Mouse (Mus musculus): Measurements from ENCODE around the gene Tbck. TPM values are rescaled to one million over a fixed set of nuclear protein-coding genes. Genes with fewer than 3 reads are reported as not detected.
A peak's percentile ranks its signal among the peaks of the same experiment; 100 is the strongest.

The Tbck gene
- polyA plus RNA-seq, 1 experiment from 2014 or later, result 28.8 TPM

GRCm38 (mm10) chr3:132876933-132877676, 193.2 kb downstream of the Tbck start:
- no peak for DNase-seq (ENCODE audit: low spot score)
- 70% methylated on average over 10 of the region's 10 CpGs for WGBS

GRCm38 (mm10) chr3:132880361-132880760, 196.4 kb downstream of the Tbck start:
- H3K9ac ChIP-seq (ENCODE audit: low read depth, low read length), result no peak overlapping the region
- no peaks in the 10 kb centered on the region for H3K36me3 ChIP-seq (ENCODE audit: control insufficient read depth, insufficient read depth, low read length)
- no peak for DNase-seq (ENCODE audit: low spot score)
- no peaks in the 10 kb centered on the region for H3K9me3 ChIP-seq (ENCODE audit: control insufficient read depth, low read length)
- WGBS, result 87% methylated on average over 3 of the region's 3 CpGs
- H3K4me2 ChIP-seq (replicated peaks; ENCODE audit: low read depth, low read length), result no peak overlapping the region
- no peak overlapping the region for H3K4me3 ChIP-seq (ENCODE audit: low read depth, low read length)
- H3K27ac ChIP-seq (ENCODE audit: low read depth, low read length), result no peak overlapping the region
- H3K27me3 ChIP-seq (ENCODE audit: control insufficient read depth, insufficient read depth, low read length), result no peaks in the 10 kb centered on the region
- H3K4me1 ChIP-seq (replicated peaks; ENCODE audit: control insufficient read depth, insufficient read depth, low read length), result no peaks in the 10 kb centered on the region
- no peak for ATAC-seq (ENCODE audit: low FRiP score)

More at GRCm38 (mm10) chr3:132876933-132877676, 193.2 kb downstream of the Tbck start:
- Histone ChIP-seq H3K9me3 (ENCODE audit: control insufficient read depth, low read length) (no peaks in the 10 kb centered on the region), H3K36me3 (ENCODE audit: control insufficient read depth, insufficient read depth, low read length) (no peaks in the 10 kb centered on the region), H3K27me3 (ENCODE audit: control insufficient read depth, insufficient read depth, low read length) (no peaks in the 10 kb centered on the region), H3K9ac (ENCODE audit: low read depth, low read length) (no peak overlapping the region), H3K4me1 (replicated peaks; ENCODE audit: control insufficient read depth, insufficient read depth, low read length) (no peaks in the 10 kb centered on the region), H3K27ac (ENCODE audit: low read depth, low read length) (no peak overlapping the region), H3K4me2 (replicated peaks; ENCODE audit: low read depth, low read length) (no peak overlapping the region), H3K4me3 (ENCODE audit: low read depth, low read length) (no peak overlapping the region)
- no peak for ATAC-seq (ENCODE audit: low FRiP score)

- H3K4me2 ChIP-seq (replicated peaks; ENCODE audit: low read depth, low read length), result no peak overlapping the region
- DNase-seq (ENCODE audit: low spot score), result peak; percentile 19
- 70% methylated on average over 9 of the region's 9 CpGs for WGBS
- H3K27ac ChIP-seq (ENCODE audit: low read depth, low read length), result no peak overlapping the region
- no peak overlapping the region for H3K4me3 ChIP-seq (ENCODE audit: low read depth, low read length)
- no peaks in the 10 kb centered on the region for H3K27me3 ChIP-seq (ENCODE audit: control insufficient read depth, insufficient read depth, low read length)
- H3K9ac ChIP-seq (ENCODE audit: low read depth, low read length), result no peak overlapping the region
- no peak for ATAC-seq (ENCODE audit: low FRiP score)
- no peaks in the 10 kb centered on the region for H3K36me3 ChIP-seq (ENCODE audit: control insufficient read depth, insufficient read depth, low read length)
- H3K4me1 ChIP-seq (replicated peaks; ENCODE audit: control insufficient read depth, insufficient read depth, low read length), result no peaks in the 10 kb centered on the region
- H3K9me3 ChIP-seq (ENCODE audit: control insufficient read depth, low read length), result no peaks in the 10 kb centered on the region
These were observed 196.9 kb downstream of the Tbck start for GRCm38 (mm10) chr3:132880826-132881225.

GRCm38 (mm10) chr3:132883256-132883655, 199.3 kb downstream of the Tbck start:
- H3K27ac ChIP-seq (ENCODE audit: low read depth, low read length), result no peak overlapping the region
- H3K4me1 ChIP-seq (replicated peaks; ENCODE audit: control insufficient read depth, insufficient read depth, low read length), result no peaks in the 10 kb centered on the region
- 89% methylated on average over 9 of the region's 9 CpGs for WGBS
- DNase-seq (ENCODE audit: low spot score) (no peak), ATAC-seq (ENCODE audit: low FRiP score) (no peak)
- no peaks in the 10 kb centered on the region for H3K9me3 ChIP-seq (ENCODE audit: control insufficient read depth, low read length)
- H3K27me3 ChIP-seq (ENCODE audit: control insufficient read depth, insufficient read depth, low read length), result no peaks in the 10 kb centered on the region
- no peak overlapping the region for H3K4me2 ChIP-seq (replicated peaks; ENCODE audit: low read depth, low read length)
- H3K36me3 ChIP-seq (ENCODE audit: control insufficient read depth, insufficient read depth, low read length), result no peaks in the 10 kb centered on the region
- H3K4me3 ChIP-seq (ENCODE audit: low read depth, low read length), result no peak overlapping the region
- H3K9ac ChIP-seq (ENCODE audit: low read depth, low read length), result no peak overlapping the region

- ATAC-seq (ENCODE audit: low FRiP score) (no peak), DNase-seq (ENCODE audit: low spot score) (no peak)
- Histone ChIP-seq H3K27me3 (ENCODE audit: control insufficient read depth, insufficient read depth, low read length) (no peaks in the 10 kb centered on the region), H3K9ac (ENCODE audit: low read depth, low read length) (no peak overlapping the region), H3K9me3 (ENCODE audit: control insufficient read depth, low read length) (no peaks in the 10 kb centered on the region), H3K4me3 (ENCODE audit: low read depth, low read length) (no peak overlapping the region), H3K4me2 (replicated peaks; ENCODE audit: low read depth, low read length) (no peak overlapping the region), H3K4me1 (replicated peaks; ENCODE audit: control insufficient read depth, insufficient read depth, low read length) (no peaks in the 10 kb centered on the region), H3K27ac (ENCODE audit: low read depth, low read length) (no peak overlapping the region), H3K36me3 (ENCODE audit: control insufficient read depth, insufficient read depth, low read length) (no peaks in the 10 kb centered on the region)
- 77% methylated on average over 10 of the region's 10 CpGs for WGBS
These were observed 200.5 kb downstream of the Tbck start for GRCm38 (mm10) chr3:132884459-132884858.

- Histone ChIP-seq H3K4me3 (ENCODE audit: low read depth, low read length) (no peak overlapping the region), H3K4me1 (replicated peaks; ENCODE audit: control insufficient read depth, insufficient read depth, low read length) (no peaks in the 10 kb centered on the region), H3K27ac (ENCODE audit: low read depth, low read length) (no peak overlapping the region), H3K9ac (ENCODE audit: low read depth, low read length) (no peak overlapping the region), H3K9me3 (ENCODE audit: control insufficient read depth, low read length) (no peaks in the 10 kb centered on the region), H3K36me3 (ENCODE audit: control insufficient read depth, insufficient read depth, low read length) (no peaks in the 10 kb centered on the region), H3K4me2 (replicated peaks; ENCODE audit: low read depth, low read length) (no peak overlapping the region), H3K27me3 (ENCODE audit: control insufficient read depth, insufficient read depth, low read length) (no peaks in the 10 kb centered on the region)
- ATAC-seq (ENCODE audit: low FRiP score) (no peak), DNase-seq (ENCODE audit: low spot score) (no peak)
- 94% methylated on average over 6 of the region's 6 CpGs for WGBS
These were observed 202.6 kb downstream of the Tbck start for GRCm38 (mm10) chr3:132886419-132887050.

- H3K4me1 ChIP-seq (replicated peaks; ENCODE audit: control insufficient read depth, insufficient read depth, low read length), result no peaks in the 10 kb centered on the region
- no peak overlapping the region for H3K9ac ChIP-seq (ENCODE audit: low read depth, low read length)
- H3K9me3 ChIP-seq (ENCODE audit: control insufficient read depth, low read length), result no peaks in the 10 kb centered on the region
- no peak overlapping the region for H3K4me2 ChIP-seq (replicated peaks; ENCODE audit: low read depth, low read length)
- no peaks in the 10 kb centered on the region for H3K27me3 ChIP-seq (ENCODE audit: control insufficient read depth, insufficient read depth, low read length)
- ATAC-seq (ENCODE audit: low FRiP score), result no peak
- H3K4me3 ChIP-seq (ENCODE audit: low read depth, low read length), result no peak overlapping the region
- no peaks in the 10 kb centered on the region for H3K36me3 ChIP-seq (ENCODE audit: control insufficient read depth, insufficient read depth, low read length)
- DNase-seq (ENCODE audit: low spot score), result no peak
- H3K27ac ChIP-seq (ENCODE audit: low read depth, low read length), result no peak overlapping the region
- WGBS, result 92% methylated on average over 16 of the region's 16 CpGs
These were observed 203.3 kb downstream of the Tbck start for GRCm38 (mm10) chr3:132887074-132887848.
